Mouse (Mus musculus) yolk sac, embryonic 10.5 days (tissue): ENCODE results near the gene Smarca4.

Experiments used
- DNase-seq: peaks from one replicate; pipeline ENCODE4 v3.0.0-alpha.2; 2017; ENCODE audit warnings: low spot score

Smarca4 gene

DNA sequence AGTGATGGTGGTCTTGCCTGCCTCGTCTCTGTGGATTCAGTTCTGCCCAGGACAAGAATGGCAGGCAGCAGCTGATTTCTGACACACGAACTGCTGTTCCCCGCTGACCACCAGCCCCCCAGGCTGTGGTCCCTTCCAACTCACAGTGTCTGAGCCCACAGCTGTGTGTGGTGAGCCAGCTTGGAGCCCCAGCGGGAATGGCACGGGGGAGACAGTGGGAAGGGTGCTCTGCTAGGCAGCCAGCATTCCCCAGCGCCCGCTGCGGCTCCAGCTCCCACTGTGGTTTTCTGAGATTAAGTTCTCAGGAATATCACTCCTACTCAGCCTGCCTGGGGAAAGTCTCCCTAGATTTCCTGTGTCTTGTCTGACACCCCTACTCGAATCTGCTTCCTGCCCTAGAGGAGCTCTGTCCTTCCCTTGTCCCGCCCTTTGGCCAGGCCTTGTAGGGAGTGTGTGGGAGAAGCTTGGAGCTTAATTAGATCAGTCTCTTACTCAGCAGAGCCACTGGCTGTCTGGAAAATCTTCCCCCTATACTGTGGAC, 136.4 kb downstream of the Smarca4 start:
- no peak for DNase-seq
